Mouse (Mus musculus) central nervous system, embryonic 11.5 days (tissue): ENCODE results near the gene Itga11. TPM values are rescaled to one million over a fixed set of nuclear protein-coding genes. Genes with fewer than 3 reads are reported as not detected.

ENCODE experiments used
- polyA plus RNA-seq: library from polyadenylated mRNA; depleted of rRNA; stranded (reverse); fragments of >200 nt; gene quantifications from 2 replicates; pipeline ENCODE4 v1.2.3, GENCODE M21; 2012; rRNA removed

Itga11 gene
- 4.0 and 4.8 TPM in 2 replicates for polyA plus RNA-seq

GRCm38 (mm10) chr9:62677641-62678549 is at the start of gene Itga11:
Itga11 (plus strand) TSS chr9:62677826.

GRCm38 (mm10) chr9:62811516-62812121 is 134.0 kb downstream of the Itga11 start, which contains the start of gene Fem1b:
Fem1b (minus strand) TSS chr9:62811934.

Other genes with a start within 250 kb of the Itga11 start
- gene Coro2b, start 140.8 kb upstream of the Itga11 start, polyA plus RNA-seq: 28.3 and 34.1 TPM in 2 replicates
- gene Fem1b, start 134.1 kb downstream of the Itga11 start, polyA plus RNA-seq: 37.2 and 45.1 TPM in 2 replicates
- 9.5 and 21.2 TPM in 2 replicates for gene Cln6, start 161.0 kb downstream of the Itga11 start, polyA plus RNA-seq
- gene Calml4, start 180.3 kb downstream of the Itga11 start, polyA plus RNA-seq: 1.7 and 2.9 TPM in 2 replicates